Mouse (Mus musculus) lung, postnatal 0 days (tissue): ENCODE measurements around the gene Tamm41. TPM values are rescaled to one million over a fixed set of nuclear protein-coding genes. Genes with fewer than 3 reads are reported as not detected.
A peak's percentile ranks its signal among the peaks of the same experiment; 100 is the strongest.

Experiments used
- ATAC-seq: fragments of 200-750 bp; cut with Nextera tagmentation; 2 replicates; pipeline ENCODE4 v1.8.0; 2017; ENCODE audit warnings: moderate library complexity
- DNase-seq: peaks from one replicate; pipeline ENCODE4 v3.0.0-alpha.2; 2016; ENCODE audit warnings: low spot score
- H3K27ac ChIP-seq: fragments of 300-500 bp; sonication (generic); 2 replicates; pipeline ENCODE4 v1.5.1; 2014; ENCODE audit warnings: antibody characterized with exemption, mild to moderate bottlenecking, low read length, mixed read lengths
- H3K27me3 ChIP-seq: fragments of 300-500 bp; sonication (generic); replicated peaks from 2 replicates; pipeline ENCODE4 v1.6.1; 2014; ENCODE audit warnings: low read length, mixed read lengths; ENCODE audit not compliant: insufficient read depth
- H3K36me3 ChIP-seq: fragments of 300-500 bp; sonication (generic); 2 replicates; pipeline ENCODE4 v1.6.1; 2014; ENCODE audit warnings: low read length, mixed read lengths; ENCODE audit not compliant: insufficient read depth
- H3K4me1 ChIP-seq: fragments of 300-500 bp; sonication (generic); 2 replicates; pipeline ENCODE4 v1.6.1; 2014; ENCODE audit warnings: antibody characterized with exemption, low read depth, low read length, mixed read lengths; ENCODE audit not compliant: insufficient read depth
- H3K4me2 ChIP-seq: fragments of 300-500 bp; sonication (generic); replicated peaks from 2 replicates; pipeline ENCODE4 v1.6.1; 2014; ENCODE audit warnings: low read depth, mild to moderate bottlenecking, low read length, moderate library complexity, mixed read lengths
- H3K4me3 ChIP-seq: fragments of 300-500 bp; sonication (generic); 2 replicates; pipeline ENCODE4 v1.5.1; 2014; ENCODE audit warnings: low read depth, low read length
- H3K9ac ChIP-seq: fragments of 300-500 bp; sonication (generic); replicated peaks from 2 replicates; pipeline ENCODE4 v1.6.1; 2014; ENCODE audit warnings: low read depth, mild to moderate bottlenecking
- H3K9me3 ChIP-seq: fragments of 300-500 bp; sonication (generic); 2 replicates; pipeline ENCODE4 v1.6.1; 2016; ENCODE audit warnings: low read length, mixed read lengths
- CTCF ChIP-seq: IDR thresholded peaks from 2 replicates; pipeline ENCODE4 v1.5.1; 2016; ENCODE audit warnings: antibody characterized with exemption, mild to moderate bottlenecking
- EP300 ChIP-seq: IDR thresholded peaks from 2 replicates; pipeline ENCODE4 v1.6.1; 2016; ENCODE audit warnings: antibody characterized with exemption, mild to moderate bottlenecking, control low read depth
- WGBS: fragments of 180-500 bp; shearing (Covaris S2); extraction: QIAGEN DNeasy Blood & Tissue Kit; methylation state at CpG from one replicate; pipeline ENCODE4 v1.1.7; 2014; 5-methylcytosine and 5-hydroxymethylcytosine counted together
- polyA plus RNA-seq: library from polyadenylated mRNA; unstranded; fragments of >200 nt; fragmentation: Nextera tagmentation; extraction: Ambion mirVana; gene quantifications from 2 replicates; pipeline ENCODE4 v1.2.1, GENCODE M21; 2015

The Tamm41 gene
- polyA plus RNA-seq, 1 experiment from 2014 or later: 27.7 TPM

DNA sequence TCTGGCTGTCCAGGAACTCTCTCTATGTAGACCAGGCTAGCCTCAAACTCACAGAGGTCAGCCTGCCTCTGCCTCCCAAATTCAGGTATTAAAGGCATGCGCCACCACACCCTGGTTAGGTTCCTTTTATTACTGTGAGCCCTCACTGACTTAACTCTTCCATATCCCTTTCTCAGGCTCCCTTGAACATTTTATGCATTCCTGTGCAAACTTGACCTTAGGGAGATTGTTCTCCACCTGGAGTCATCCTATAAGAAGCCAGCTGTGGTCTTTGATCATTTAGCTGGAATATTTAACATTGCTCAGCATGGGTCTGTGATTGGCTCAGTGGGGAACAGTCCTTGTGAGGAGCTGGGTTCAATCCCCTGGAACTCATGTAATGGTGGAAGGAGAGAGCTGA, 63.3 kb downstream of the Tamm41 start:
- H3K9me3 ChIP-seq: no peaks in the 10 kb centered on the region
- no peaks in the 10 kb centered on the region for H3K36me3 ChIP-seq
- TF ChIP-seq CTCF (no peak), EP300 (no peak)
- H3K27ac ChIP-seq: no peak overlapping the region
- no peak overlapping the region for H3K4me2 ChIP-seq
- H3K9ac ChIP-seq: no peak overlapping the region
- H3K4me3 ChIP-seq: no peak overlapping the region
- 90% methylated on average over 1 of the region's 1 CpGs for WGBS
- H3K4me1 ChIP-seq: no peaks in the 10 kb centered on the region
- no peaks in the 10 kb centered on the region for H3K27me3 ChIP-seq
- DNase-seq (no peak), ATAC-seq (no peak)

- no peak for ATAC-seq
- Histone ChIP-seq H3K36me3 (no peaks in the 10 kb centered on the region), H3K4me3 (no peak overlapping the region), H3K4me1 (no peaks in the 10 kb centered on the region), H3K27me3 (no peaks in the 10 kb centered on the region), H3K9ac (no peak overlapping the region), H3K4me2 (no peak overlapping the region), H3K27ac (no peak overlapping the region), H3K9me3 (no peaks in the 10 kb centered on the region)
- 55% methylated on average over 1 of the region's 1 CpGs for WGBS
- no peak for DNase-seq
- TF ChIP-seq EP300 (no peak), CTCF (no peak)
Measured at GRCm38 (mm10) chr6:114972988-114973387, 64.7 kb downstream of the Tamm41 start.

- Histone ChIP-seq H3K27ac (no peak overlapping the region), H3K4me1 (no peaks in the 10 kb centered on the region), H3K36me3 (no peaks in the 10 kb centered on the region), H3K27me3 (no peaks in the 10 kb centered on the region), H3K4me3 (no peak overlapping the region), H3K4me2 (no peak overlapping the region), H3K9me3 (no peaks in the 10 kb centered on the region), H3K9ac (no peak overlapping the region)
- DNase-seq (peak; percentile 30), ATAC-seq (no peak)
- WGBS: 78% methylated on average over 5 of the region's 5 CpGs
- peak; percentile 59 for TF ChIP-seq CTCF
- TF ChIP-seq EP300: no peak
Measured at GRCm38 (mm10) chr6:114970895-114971294, 66.8 kb downstream of the Tamm41 start.

DNA sequence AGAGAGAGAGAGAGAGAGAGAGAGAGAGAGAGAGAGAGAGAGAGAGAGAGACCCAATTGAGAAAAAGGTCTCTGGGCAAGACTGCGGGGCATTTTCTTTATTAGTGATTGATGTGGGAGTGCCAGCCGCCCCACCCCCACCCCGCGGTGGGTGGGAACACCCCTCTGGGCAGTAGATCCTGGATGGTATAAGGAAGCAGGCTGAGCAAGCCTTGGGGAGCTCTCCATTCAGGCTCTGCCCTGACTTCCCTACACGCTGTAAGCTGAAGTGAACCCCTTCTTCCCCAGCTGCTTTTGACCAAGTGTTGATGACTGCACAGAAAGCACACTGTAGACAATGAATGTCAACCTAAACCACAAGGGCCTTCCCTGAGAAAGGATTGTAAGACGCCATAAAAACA, 67.3 kb downstream of the Tamm41 start:
- 27% methylated on average over 6 of the region's 6 CpGs for whole genome bisulfite sequencing
- TF ChIP-seq CTCF (no peak), EP300 (no peak)
- H3K27ac ChIP-seq: no peak overlapping the region
- no peaks in the 10 kb centered on the region for H3K36me3 ChIP-seq
- no peaks in the 10 kb centered on the region for H3K9me3 ChIP-seq
- no peak overlapping the region for H3K4me2 ChIP-seq
- no peaks in the 10 kb centered on the region for H3K4me1 ChIP-seq
- H3K9ac ChIP-seq: no peak overlapping the region
- H3K4me3 ChIP-seq: no peak overlapping the region
- DNase-seq: no peak
- H3K27me3 ChIP-seq: no peaks in the 10 kb centered on the region
- no peak for ATAC-seq

- ATAC-seq: peak; percentile 63
- WGBS: under 1% methylated on average over 78 of the region's 79 CpGs
Measured at GRCm38 (mm10) chr6:114969213-114970120, 68.2 kb downstream of the Tamm41 start, which contains the start of gene Vgll4. Gene Vgll4, minus strand, starts transcription at chr6:114969994.

GRCm38 (mm10) chr6:114968361-114969212, 69.1 kb downstream of the Tamm41 start:
- ATAC-seq (peak; percentile 90), DNase-seq (peak; percentile 95)
- no peaks in the 10 kb centered on the region for H3K9me3 ChIP-seq
- TF ChIP-seq CTCF (no peak), EP300 (no peak)
- no peaks in the 10 kb centered on the region for H3K27me3 ChIP-seq
- H3K4me2 ChIP-seq: peak overlapping the region; percentile 98
- peak overlapping the region; percentile 72 for H3K9ac ChIP-seq
- under 1% methylated on average over 50 of the region's 82 CpGs for WGBS
- peak overlapping the region; percentile 71 for H3K4me3 ChIP-seq
- H3K4me1 ChIP-seq: peaks cover 2% of the 10 kb centered on the region; the same call in 1 of the 2 replicates
- peak overlapping the region; percentile 94 for H3K27ac ChIP-seq
- H3K36me3 ChIP-seq: no peaks in the 10 kb centered on the region

More at GRCm38 (mm10) chr6:114969213-114970120, 68.2 kb downstream of the Tamm41 start, which contains the start of gene Vgll4:
- H3K36me3 ChIP-seq: no peaks in the 10 kb centered on the region
- TF ChIP-seq CTCF: peak; percentile 25
- TF ChIP-seq EP300: no peak
- peak within 1 kb of the TSS; percentile 86 for H3K27ac ChIP-seq
- no peaks in the 10 kb centered on the region for H3K4me1 ChIP-seq
- no peaks in the 10 kb centered on the region for H3K27me3 ChIP-seq
- H3K9ac ChIP-seq: peak within 1 kb of the TSS; percentile 72
- DNase-seq: peak; percentile 79
- peak within 1 kb of the TSS; percentile 71 for H3K4me3 ChIP-seq
- H3K9me3 ChIP-seq: no peaks in the 10 kb centered on the region
- peak within 1 kb of the TSS; percentile 98 for H3K4me2 ChIP-seq
